Mouse (Mus musculus) olfactory bulb, adult 2 months (tissue): ENCODE data around the gene Limk2. TPM values are rescaled to one million over a fixed set of nuclear protein-coding genes. Genes with fewer than 3 reads are reported as not detected.

Source experiments
- H3K27ac ChIP-seq: fragments of 200-500 bp; 2 replicates; pipeline ENCODE4 v1.5.1; 2012; ENCODE audit warnings: low read depth, low read length; ENCODE audit not compliant: insufficient read depth
- H3K4me1 ChIP-seq: fragments of 200-500 bp; 2 replicates; pipeline ENCODE4 v1.6.1; 2012; ENCODE audit warnings: low read length; ENCODE audit not compliant: control insufficient read depth, insufficient read depth
- H3K4me3 ChIP-seq: fragments of 200-500 bp; 2 replicates; pipeline ENCODE4 v1.5.1; 2012; ENCODE audit warnings: mild to moderate bottlenecking, low read depth, low read length, moderate library complexity; ENCODE audit not compliant: insufficient read depth
- CTCF ChIP-seq: fragments of 200-500 bp; IDR thresholded peaks from 2 replicates; pipeline ENCODE4 v1.5.1; 2012; ENCODE audit warnings: low read depth, mild to moderate bottlenecking, low read length, moderate library complexity; ENCODE audit not compliant: insufficient read depth
- POLR2A ChIP-seq: fragments of 200-500 bp; IDR thresholded peaks from 2 replicates; pipeline ENCODE4 v1.6.1; 2012; ENCODE audit warnings: mild to moderate bottlenecking, low read depth, low read length, moderate library complexity; ENCODE audit not compliant: insufficient read depth
- WGBS: fragments of 180-500 bp; shearing (Covaris S2); methylation state at CpG from one replicate; pipeline ENCODE4 v1.1.7; 2018; 5-methylcytosine and 5-hydroxymethylcytosine counted together
- polyA plus RNA-seq: library from polyadenylated mRNA; stranded (reverse); fragments of >200 nt; gene quantifications from 2 replicates; pipeline ENCODE4 v1.2.4, GENCODE M21; 2012; ENCODE audit warnings: low replicate concordance; ENCODE audit not compliant: missing spikeins, insufficient read depth, insufficient read length

The Limk2 gene
- not detected in 2 replicates for polyA plus RNA-seq

GRCm38 (mm10) chr11:3408997-3409732 lies at the start of gene Limk2:
Gene Limk2, minus strand, starts transcription at chr11:3409189.
- Histone ChIP-seq H3K4me3 (peak within 1 kb of the TSS; percentile 90), H3K27ac (peak within 1 kb of the TSS; percentile 45), H3K4me1 (peaks cover 6% of the 10 kb centered on the region)
- TF ChIP-seq POLR2A: 0 out of 2 replicates have a peak, but pooled peaks have one; percentile 13
- TF ChIP-seq CTCF: peak; percentile 91
- WGBS: 3% methylated on average over 45 of the region's 45 CpGs

DNA sequence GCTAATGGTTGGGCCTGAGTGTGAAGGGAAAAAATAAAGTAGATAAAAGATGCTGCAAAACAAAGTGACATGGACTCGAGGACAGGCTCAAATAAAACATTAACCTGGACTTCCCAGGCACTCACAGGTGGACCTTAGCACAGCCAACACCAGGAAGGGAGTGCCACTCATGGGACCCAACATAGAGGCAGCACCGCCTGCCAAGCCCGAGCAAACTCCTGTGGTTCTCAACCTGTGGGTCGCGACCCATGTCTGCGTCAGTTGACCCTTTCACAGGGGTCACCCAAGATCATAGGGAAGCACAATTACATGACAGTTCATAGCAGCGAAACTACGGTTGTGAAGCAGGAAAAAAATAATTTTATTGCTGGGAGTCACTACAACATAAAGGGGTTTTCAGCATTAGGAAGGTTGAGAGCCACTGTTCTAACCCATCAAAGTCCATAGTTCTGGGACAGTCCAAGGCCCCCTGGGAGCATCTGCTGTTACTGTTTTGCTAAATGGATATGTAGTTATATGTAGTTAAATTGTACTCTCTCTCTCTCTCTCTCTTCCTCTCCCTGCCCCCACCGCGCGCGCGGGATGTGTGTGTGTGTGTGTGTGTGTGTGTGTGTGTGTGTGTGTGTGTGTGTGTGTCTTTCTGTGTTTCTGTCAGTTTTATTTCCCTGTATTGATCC lies 49.6 kb upstream of the Limk2 start:
- peaks cover under 1% of the 10 kb centered on the region; the same call in 1 of the 2 replicates for H3K4me1 ChIP-seq
- 84% methylated on average over 13 of the region's 13 CpGs for WGBS
- H3K27ac ChIP-seq: no peak overlapping the region
- H3K4me3 ChIP-seq: no peak overlapping the region
- no peak for TF ChIP-seq POLR2A
- no peak for TF ChIP-seq CTCF

GRCm38 (mm10) chr11:3456354-3456753 lies 47.4 kb upstream of the Limk2 start:
- no peak overlapping the region for H3K4me3 ChIP-seq
- no peak for TF ChIP-seq CTCF
- TF ChIP-seq POLR2A: no peak
- peaks cover 4% of the 10 kb centered on the region; the same call in 1 of the 2 replicates for H3K4me1 ChIP-seq
- 14% methylated on average over 1 of the region's 1 CpGs for WGBS
- H3K27ac ChIP-seq: no peak overlapping the region

DNA sequence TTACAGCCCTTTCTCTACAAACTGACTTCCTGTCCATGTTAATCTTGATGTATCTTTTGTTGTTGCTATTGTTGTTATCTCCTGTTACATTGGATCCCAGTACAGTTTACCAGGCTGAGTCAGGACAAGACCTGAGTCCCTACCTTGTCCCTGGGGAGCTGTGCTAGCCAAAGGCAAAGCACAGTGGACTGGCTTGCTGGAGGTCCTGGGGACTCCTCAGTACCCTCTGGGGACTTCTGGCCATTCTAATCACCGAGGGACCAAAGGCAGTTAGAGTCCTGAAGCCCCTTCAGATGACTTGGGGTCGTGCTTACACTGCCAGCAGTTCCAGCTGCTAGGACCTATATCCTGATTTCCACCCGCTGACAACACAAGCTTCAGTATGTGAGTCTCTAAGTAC lies 45.5 kb upstream of the Limk2 start:
- no peak overlapping the region for H3K4me3 ChIP-seq
- H3K4me1 ChIP-seq: peaks cover 6% of the 10 kb centered on the region; the same call in 1 of the 2 replicates
- 96% methylated on average over 3 of the region's 3 CpGs for WGBS
- H3K27ac ChIP-seq: no peak overlapping the region
- TF ChIP-seq CTCF: no peak

DNA sequence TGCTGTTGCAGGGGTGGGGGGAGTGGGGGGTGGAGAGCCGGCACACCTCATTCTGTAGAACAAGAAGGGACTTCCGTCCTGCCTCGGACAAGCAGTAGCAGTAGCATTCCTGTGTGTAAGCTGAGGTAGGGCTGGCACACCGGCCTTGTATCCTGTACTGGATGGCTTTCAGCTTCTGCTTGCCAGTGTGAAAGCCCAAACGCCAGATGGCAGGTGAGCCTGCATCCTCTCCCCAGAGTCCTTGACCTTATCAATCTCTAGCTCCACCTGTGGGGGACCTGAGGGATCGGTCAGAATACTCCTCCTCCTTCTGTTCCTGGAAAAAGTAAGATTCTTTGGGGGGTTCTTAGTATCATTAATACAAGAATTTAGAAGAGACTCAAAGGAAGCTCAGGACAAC lies 44.5 kb upstream of the Limk2 start:
- H3K27ac ChIP-seq: no peak overlapping the region

DNA sequence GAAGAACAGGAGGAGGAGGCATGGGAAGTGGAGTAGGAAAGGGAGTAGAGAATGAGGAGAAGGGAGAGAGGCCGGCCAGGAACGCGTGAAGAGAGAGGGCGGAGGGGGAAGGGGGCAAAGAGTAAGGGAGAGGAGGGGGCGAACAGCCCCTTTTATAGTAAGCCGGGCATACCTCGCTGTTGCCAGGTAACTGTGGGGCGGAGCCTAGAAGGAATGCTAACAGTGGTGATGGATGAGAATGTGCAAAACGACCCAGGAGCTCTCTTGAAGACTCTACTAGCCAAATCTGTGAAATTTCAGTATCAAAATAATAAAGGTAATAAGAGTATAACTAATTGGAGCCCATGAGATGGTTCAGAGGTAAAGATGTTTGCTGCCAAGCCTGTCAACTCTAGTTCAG lies 43.8 kb upstream of the Limk2 start:
- peak overlapping the region; percentile 60 for H3K4me3 ChIP-seq
- H3K27ac ChIP-seq: peak overlapping the region; percentile 59
- H3K4me1 ChIP-seq: peaks cover 6% of the 10 kb centered on the region; the same call in 1 of the 2 replicates
- under 1% methylated on average over 9 of the region's 9 CpGs for WGBS
- TF ChIP-seq CTCF (no peak), POLR2A (no peak)

More for the DNA sequence above, 44.5 kb upstream of the Limk2 start:
- 71% methylated on average over 6 of the region's 6 CpGs for WGBS
- H3K4me3 ChIP-seq: peak overlapping the region; percentile 14; the same call in 1 of the 2 replicates
- no peak for TF ChIP-seq CTCF
- no peak for TF ChIP-seq POLR2A
- H3K4me1 ChIP-seq: peaks cover 6% of the 10 kb centered on the region; the same call in 1 of the 2 replicates

DNA sequence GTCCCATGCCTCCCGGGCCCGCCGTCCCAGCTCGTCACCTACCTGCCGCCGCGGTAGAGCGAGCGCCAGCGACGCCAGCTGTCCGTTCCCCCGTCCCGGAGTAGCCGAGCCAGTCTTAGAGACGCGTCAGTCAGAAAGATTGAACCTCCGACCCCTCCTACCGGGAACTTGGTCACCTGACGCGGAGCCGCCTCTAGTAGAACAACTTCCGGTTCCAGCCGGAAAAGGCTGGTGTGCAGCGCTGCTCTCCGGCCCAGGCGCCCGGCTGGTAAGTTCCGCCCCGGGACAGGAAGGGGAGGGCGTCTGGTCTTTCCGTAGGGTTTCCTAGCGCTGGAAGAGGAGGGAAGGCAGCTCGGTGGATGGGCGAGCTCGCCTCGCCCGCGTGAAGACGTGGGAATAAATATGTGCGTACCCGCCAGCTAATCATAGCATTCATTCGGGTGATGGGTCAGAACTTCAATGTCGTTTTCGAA lies 43.2 kb upstream of the Limk2 start, which contains the start of gene Rnf185:
Rnf185 (minus strand) TSS at position 197 of the 473 bp plus-strand sequence.
- Histone ChIP-seq H3K4me1 (peaks cover 6% of the 10 kb centered on the region; the same call in 1 of the 2 replicates), H3K4me3 (peak within 1 kb of the TSS; percentile 60), H3K27ac (peak within 1 kb of the TSS; percentile 59)
- TF ChIP-seq CTCF (no peak), POLR2A (peak; percentile 82)
- under 1% methylated on average over 45 of the region's 45 CpGs for WGBS

- peaks cover 6% of the 10 kb centered on the region; the same call in 1 of the 2 replicates for H3K4me1 ChIP-seq
- peak overlapping the region; percentile 47 for H3K27ac ChIP-seq
- TF ChIP-seq POLR2A (no peak), CTCF (no peak)
- peak overlapping the region; percentile 60 for H3K4me3 ChIP-seq
- under 1% methylated on average over 20 of the region's 20 CpGs for WGBS
Observed at GRCm38 (mm10) chr11:3451701-3452163, 42.7 kb upstream of the Limk2 start.

DNA sequence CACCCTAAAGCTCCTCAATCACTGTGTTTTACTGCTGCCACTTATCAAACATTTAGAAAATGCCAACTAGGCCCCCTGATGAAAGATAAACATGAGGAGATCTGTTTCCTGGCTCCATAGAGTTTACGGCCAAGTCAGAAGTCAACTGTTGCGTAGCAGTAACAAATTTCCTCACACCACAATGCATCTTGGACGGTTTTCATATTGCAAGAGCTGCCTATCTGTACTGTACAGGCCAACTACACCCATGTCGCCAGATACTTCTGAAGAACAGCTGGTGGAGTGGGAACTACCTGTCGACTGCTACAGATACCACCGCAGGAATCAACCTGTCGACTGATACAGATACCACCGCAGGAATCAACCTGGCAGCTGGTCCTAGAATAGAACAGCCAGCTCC lies 35.9 kb upstream of the Limk2 start:
- Histone ChIP-seq H3K4me3 (no peak overlapping the region), H3K27ac (no peak overlapping the region), H3K4me1 (peaks cover 2% of the 10 kb centered on the region; the same call in 1 of the 2 replicates)
- WGBS: 93% methylated on average over 8 of the region's 8 CpGs
- TF ChIP-seq CTCF (no peak), POLR2A (no peak)
